Mouse (Mus musculus) heart, embryonic 15.5 days (tissue): ENCODE measurements around the gene Dstyk. TPM values are rescaled to one million over a fixed set of nuclear protein-coding genes. Genes with fewer than 3 reads are reported as not detected.

ENCODE experiments used
- ATAC-seq: fragments of 200-750 bp; cut with Nextera tagmentation; replicated peaks from 2 replicates; pipeline ENCODE4 v1.8.0; 2017; ENCODE audit warnings: low read depth, moderate TSS enrichment; ENCODE audit not compliant: insufficient number of reproducible peaks, insufficient read depth, low FRiP score
- H3K27ac ChIP-seq: fragments of 300-500 bp; sonication (generic); 2 replicates; pipeline ENCODE4 v1.5.1; 2015; ENCODE audit warnings: mild to moderate bottlenecking, inconsistent platforms
- H3K27me3 ChIP-seq: fragments of 300-500 bp; sonication (generic); 2 replicates; pipeline ENCODE4 v1.6.1; 2015; ENCODE audit warnings: inconsistent platforms
- H3K36me3 ChIP-seq: fragments of 300-500 bp; sonication (generic); 2 replicates; pipeline ENCODE4 v1.6.1; 2015; ENCODE audit warnings: mild to moderate bottlenecking, inconsistent platforms
- H3K4me1 ChIP-seq: fragments of 300-500 bp; sonication (generic); replicated peaks from 2 replicates; pipeline ENCODE4 v1.6.1; 2015; ENCODE audit warnings: inconsistent platforms
- H3K4me2 ChIP-seq: fragments of 300-500 bp; sonication (generic); 2 replicates; pipeline ENCODE4 v1.6.1; 2015; ENCODE audit warnings: inconsistent platforms, mild to moderate bottlenecking, moderate library complexity
- H3K4me3 ChIP-seq: fragments of 300-500 bp; sonication (generic); 2 replicates; pipeline ENCODE4 v1.5.1; 2015; ENCODE audit warnings: mild to moderate bottlenecking, inconsistent platforms
- H3K9ac ChIP-seq: fragments of 300-500 bp; sonication (generic); 2 replicates; pipeline ENCODE4 v1.6.1; 2015; ENCODE audit warnings: mild to moderate bottlenecking, inconsistent platforms
- H3K9me3 ChIP-seq: fragments of 300-500 bp; sonication (generic); replicated peaks from 2 replicates; pipeline ENCODE4 v1.6.1; 2016; ENCODE audit warnings: inconsistent platforms
- WGBS: fragments of 180-500 bp; shearing (Covaris S2); methylation state at CpG from one replicate; pipeline ENCODE4 v1.1.7; 2015; ENCODE audit warnings: mixed read lengths; 5-methylcytosine and 5-hydroxymethylcytosine counted together
- polyA plus RNA-seq: library from polyadenylated mRNA; unstranded; fragments of >200 nt; fragmentation: Nextera tagmentation; extraction: Ambion mirVana; gene quantifications from 2 replicates; pipeline ENCODE4 v1.2.1, GENCODE M21; 2015

Gene Dstyk
- polyA plus RNA-seq, 1 experiment from 2014 or later = 9.2 TPM

DNA sequence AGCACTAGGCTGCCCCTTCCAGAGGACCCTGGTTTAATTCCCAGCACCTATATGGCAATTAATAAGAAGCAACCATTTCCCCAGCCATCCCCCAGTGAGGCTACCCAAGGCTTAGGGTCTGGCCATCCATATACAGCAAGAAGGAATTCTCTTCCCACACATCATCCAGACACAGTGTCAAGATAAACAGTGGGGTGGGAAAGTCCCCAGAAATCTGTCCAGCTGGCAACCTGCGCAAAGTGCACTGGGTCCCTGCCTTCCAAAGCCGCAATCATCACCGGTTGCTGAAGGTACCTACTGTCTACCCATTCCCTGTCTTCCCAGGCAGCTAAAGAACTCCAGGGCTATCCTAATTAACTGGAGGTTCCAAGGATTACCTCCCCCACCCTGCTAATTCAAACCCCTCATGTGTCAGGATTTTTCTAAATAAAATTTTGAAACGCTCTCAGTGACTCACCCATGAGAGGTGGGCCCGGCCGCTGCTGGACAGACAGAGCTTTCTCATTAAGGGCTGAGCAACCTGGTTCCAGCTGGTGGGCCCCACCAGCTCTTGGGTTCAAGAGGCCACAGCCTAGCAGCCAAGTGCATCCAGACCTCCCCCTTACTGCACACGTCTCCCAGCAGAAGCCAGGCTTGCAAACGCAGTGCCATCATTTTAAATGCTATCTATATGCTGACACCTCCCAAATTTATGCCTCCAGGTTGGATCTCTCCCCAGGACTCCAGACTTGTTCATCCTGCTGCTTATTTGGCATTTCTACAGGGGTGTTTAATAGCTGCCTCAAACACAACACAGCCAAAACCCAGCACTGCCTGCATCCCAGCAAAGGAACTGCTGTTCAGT is 40.9 kb upstream of the Dstyk start:
- Histone ChIP-seq H3K36me3 (peaks cover 9% of the 10 kb centered on the region; the same call in 1 of the 2 replicates), H3K27me3 (no peaks in the 10 kb centered on the region), H3K4me2 (no peak overlapping the region), H3K4me3 (no peak overlapping the region), H3K9me3 (no peaks in the 10 kb centered on the region), H3K9ac (no peak overlapping the region), H3K27ac (peak overlapping the region; percentile 24; the same call in 1 of the 2 replicates), H3K4me1 (peaks cover 61% of the 10 kb centered on the region)
- WGBS = 63% methylated on average over 8 of the region's 8 CpGs
- ATAC-seq = no peak

DNA sequence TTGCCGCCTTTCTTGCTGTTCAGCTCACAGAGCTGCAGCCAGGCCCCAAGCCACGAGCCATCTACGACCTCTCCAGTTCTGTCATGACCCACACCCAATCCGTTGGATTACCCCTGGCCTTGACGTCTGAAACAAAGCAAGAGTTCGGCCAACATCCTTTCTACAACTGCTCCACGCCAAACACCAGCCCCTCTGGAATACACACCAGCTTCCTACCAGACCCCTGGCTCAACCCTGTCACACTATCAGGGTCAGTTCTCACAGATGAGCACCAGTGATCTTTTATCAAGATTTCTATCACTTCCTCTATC is 40.3 kb upstream of the Dstyk start:
- no peak for ATAC-seq
- Histone ChIP-seq H3K4me1 (peaks cover 55% of the 10 kb centered on the region), H3K9me3 (no peaks in the 10 kb centered on the region), H3K27ac (peak overlapping the region; percentile 24; the same call in 1 of the 2 replicates), H3K36me3 (peaks cover 9% of the 10 kb centered on the region; the same call in 1 of the 2 replicates), H3K4me3 (no peak overlapping the region), H3K9ac (no peak overlapping the region), H3K4me2 (no peak overlapping the region), H3K27me3 (no peaks in the 10 kb centered on the region)
- 45% methylated on average over 7 of the region's 7 CpGs for WGBS

DNA sequence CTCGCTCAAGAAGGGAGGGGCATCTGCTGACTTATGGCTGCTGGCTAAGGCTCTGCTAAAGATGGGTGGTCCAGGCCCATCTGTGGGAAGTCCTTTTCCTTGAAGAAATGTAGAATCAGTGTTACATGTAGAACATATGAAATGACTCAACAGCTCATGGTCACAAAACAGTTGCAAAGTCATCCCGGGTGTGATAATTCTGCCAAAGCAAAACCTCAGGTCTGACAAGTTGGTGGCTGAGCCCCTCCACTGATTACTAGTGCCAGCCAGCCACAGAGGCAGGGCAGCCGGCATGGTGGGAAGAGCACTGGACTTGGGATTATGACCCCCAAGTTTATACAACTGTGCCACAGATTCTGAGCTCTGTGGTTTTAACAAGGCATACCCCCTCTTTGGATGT is 39.5 kb upstream of the Dstyk start:
- no peaks in the 10 kb centered on the region for H3K27me3 ChIP-seq
- no peak for ATAC-seq
- H3K4me3 ChIP-seq = no peak overlapping the region
- H3K9me3 ChIP-seq = no peaks in the 10 kb centered on the region
- peaks cover 48% of the 10 kb centered on the region for H3K4me1 ChIP-seq
- peaks cover 9% of the 10 kb centered on the region; the same call in 1 of the 2 replicates for H3K36me3 ChIP-seq
- no peak overlapping the region for H3K27ac ChIP-seq
- H3K4me2 ChIP-seq = no peak overlapping the region
- H3K9ac ChIP-seq = no peak overlapping the region
- 70% methylated on average over 3 of the region's 3 CpGs for WGBS

DNA sequence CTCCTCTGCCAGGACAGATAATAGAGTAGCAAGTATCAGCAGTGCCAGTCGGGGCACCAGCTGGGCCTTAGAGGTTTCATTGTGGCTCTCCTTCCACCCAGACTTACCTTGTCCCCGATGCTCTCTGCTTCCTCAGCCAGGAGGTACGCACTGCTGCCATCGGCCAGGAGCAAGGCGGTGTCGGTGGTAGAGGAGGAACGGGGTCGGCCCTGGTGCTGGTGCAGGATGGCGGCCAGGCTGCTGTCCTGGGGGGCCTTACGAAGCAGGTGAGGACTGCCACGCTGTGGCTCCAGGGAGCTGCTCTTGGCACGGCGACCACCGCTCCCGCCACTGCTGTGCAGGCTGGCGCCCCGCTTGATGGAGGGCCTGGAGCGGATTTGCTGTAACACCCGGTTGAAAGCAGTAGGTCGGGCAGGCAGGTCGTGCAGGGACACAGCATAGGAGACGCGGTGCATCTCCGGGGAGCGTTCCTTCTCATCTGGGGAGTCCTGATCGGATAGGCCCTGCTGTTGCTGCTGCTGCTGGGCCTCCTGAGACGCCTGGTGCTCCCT is 36.7 kb upstream of the Dstyk start:
- H3K9ac ChIP-seq = no peak overlapping the region
- ATAC-seq = no peak
- peaks cover 36% of the 10 kb centered on the region for H3K4me1 ChIP-seq
- H3K4me2 ChIP-seq = no peak overlapping the region
- H3K27ac ChIP-seq = no peak overlapping the region
- peaks cover 9% of the 10 kb centered on the region; the same call in 1 of the 2 replicates for H3K36me3 ChIP-seq
- 83% methylated on average over 27 of the region's 27 CpGs for WGBS
- H3K4me3 ChIP-seq = no peak overlapping the region
- no peaks in the 10 kb centered on the region for H3K27me3 ChIP-seq
- no peaks in the 10 kb centered on the region for H3K9me3 ChIP-seq

DNA sequence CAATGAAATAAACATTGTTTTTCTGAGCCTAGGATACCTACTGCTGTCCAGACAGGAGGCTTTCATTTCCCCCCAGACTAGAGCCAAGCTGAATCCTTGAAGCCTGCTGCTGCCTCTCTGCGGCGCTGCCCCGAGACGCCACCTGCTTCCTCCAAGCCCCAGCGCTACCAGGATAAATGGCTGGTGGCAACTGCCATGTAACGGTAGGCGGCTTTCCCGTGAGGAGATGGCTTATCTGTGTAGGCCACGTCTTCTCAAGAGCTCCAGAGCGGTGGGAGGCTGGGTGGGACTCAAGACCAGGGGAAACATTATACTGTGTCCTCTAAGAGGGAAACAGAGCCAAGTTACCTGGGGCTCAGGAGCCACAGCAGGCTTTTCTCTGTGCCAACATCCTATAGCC is 35.4 kb upstream of the Dstyk start:
- H3K27ac ChIP-seq = no peak overlapping the region
- H3K9ac ChIP-seq = no peak overlapping the region
- H3K27me3 ChIP-seq = no peaks in the 10 kb centered on the region
- 61% methylated on average over 10 of the region's 10 CpGs for WGBS
- peaks cover 28% of the 10 kb centered on the region for H3K4me1 ChIP-seq
- H3K4me2 ChIP-seq = no peak overlapping the region
- no peak for ATAC-seq
- no peak overlapping the region for H3K4me3 ChIP-seq
- no peaks in the 10 kb centered on the region for H3K9me3 ChIP-seq
- H3K36me3 ChIP-seq = peaks cover 9% of the 10 kb centered on the region; the same call in 1 of the 2 replicates

DNA sequence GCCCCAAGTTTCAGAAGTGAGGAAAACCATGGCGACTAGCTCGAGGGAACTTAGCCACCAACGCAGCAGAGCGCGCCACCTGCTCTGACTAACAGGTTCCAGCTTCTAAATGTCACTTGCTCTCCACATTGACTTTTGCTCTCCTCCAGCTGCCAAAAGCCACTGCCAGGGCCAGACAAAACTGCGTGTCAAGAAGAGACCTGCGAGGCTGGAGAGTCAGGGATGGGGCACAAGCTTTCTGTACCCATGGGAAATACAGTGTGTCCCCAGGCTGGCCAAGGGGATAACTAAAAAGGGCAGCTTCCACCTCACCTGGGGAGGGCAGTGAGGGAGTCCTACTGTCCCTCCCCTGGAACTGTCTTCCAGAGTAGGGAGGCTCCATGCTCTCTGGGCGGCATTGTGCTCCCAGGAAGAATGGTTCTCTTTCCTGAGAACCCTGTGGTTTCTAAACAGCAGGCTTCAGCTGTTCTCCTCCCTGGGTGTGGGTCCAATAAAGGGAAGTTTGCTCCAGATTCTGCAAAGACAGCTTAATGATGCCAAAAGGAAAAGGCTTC is 33.3 kb upstream of the Dstyk start:
- no peak overlapping the region for H3K9ac ChIP-seq
- no peak overlapping the region for H3K27ac ChIP-seq
- no peaks in the 10 kb centered on the region for H3K9me3 ChIP-seq
- H3K36me3 ChIP-seq = peaks cover 9% of the 10 kb centered on the region; the same call in 1 of the 2 replicates
- ATAC-seq = no peak
- peaks cover 35% of the 10 kb centered on the region for H3K4me1 ChIP-seq
- H3K27me3 ChIP-seq = no peaks in the 10 kb centered on the region
- H3K4me3 ChIP-seq = no peak overlapping the region
- H3K4me2 ChIP-seq = no peak overlapping the region
- WGBS = 93% methylated on average over 8 of the region's 8 CpGs

DNA sequence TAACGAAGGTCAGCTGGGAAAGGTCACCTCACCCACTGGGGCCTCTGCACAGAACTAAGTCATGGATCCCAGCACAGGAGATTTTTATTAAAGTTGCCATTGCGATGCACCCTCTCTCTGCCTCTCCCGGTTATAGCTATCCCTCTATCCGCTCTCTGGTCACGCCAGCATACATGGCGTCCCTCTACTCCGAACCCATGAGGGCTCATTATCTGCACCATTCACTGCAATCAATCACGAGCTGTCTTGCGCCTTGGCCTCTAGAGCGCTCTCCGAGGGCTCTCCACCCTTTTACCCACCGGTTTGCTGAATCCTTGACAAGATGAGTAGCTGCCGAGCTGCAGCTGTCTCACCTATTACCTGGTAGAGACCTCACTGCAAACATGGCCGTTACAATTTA is 32.1 kb upstream of the Dstyk start:
- H3K4me3 ChIP-seq = no peak overlapping the region

DNA sequence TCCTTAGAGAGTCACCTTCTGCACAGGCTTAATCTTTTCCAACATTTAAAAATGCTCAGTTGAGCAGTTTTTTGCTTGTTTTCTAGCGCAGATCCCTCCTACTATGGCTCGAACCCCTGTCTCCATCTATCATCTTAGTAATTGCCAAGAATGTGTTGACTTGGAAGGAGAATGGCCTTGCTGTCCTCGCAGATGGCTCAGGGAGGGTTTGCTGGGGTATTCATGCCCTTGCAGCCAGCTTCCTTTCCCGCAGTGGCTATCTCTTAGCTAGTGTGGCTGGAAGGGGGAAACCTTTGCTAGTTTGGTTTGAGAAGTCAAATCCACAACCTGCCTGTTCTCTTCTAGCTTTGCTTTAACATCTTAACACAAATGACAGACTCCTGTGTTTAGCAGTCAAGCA is 31.6 kb upstream of the Dstyk start:
- Histone ChIP-seq H3K27ac (no peak overlapping the region), H3K4me3 (no peak overlapping the region), H3K36me3 (peaks cover 2% of the 10 kb centered on the region; the same call in 1 of the 2 replicates), H3K27me3 (no peaks in the 10 kb centered on the region), H3K4me2 (no peak overlapping the region), H3K4me1 (peaks cover 50% of the 10 kb centered on the region), H3K9me3 (no peaks in the 10 kb centered on the region), H3K9ac (no peak overlapping the region)
- no peak for ATAC-seq
- 68% methylated on average over 4 of the region's 4 CpGs for WGBS

More for the DNA sequence above, 32.1 kb upstream of the Dstyk start:
- H3K27me3 ChIP-seq = no peaks in the 10 kb centered on the region
- no peak overlapping the region for H3K9ac ChIP-seq
- H3K27ac ChIP-seq = no peak overlapping the region
- peaks cover 46% of the 10 kb centered on the region for H3K4me1 ChIP-seq
- 64% methylated on average over 14 of the region's 14 CpGs for WGBS
- no peaks in the 10 kb centered on the region for H3K9me3 ChIP-seq
- no peak overlapping the region for H3K4me2 ChIP-seq
- ATAC-seq = no peak
- peaks cover 7% of the 10 kb centered on the region; the same call in 1 of the 2 replicates for H3K36me3 ChIP-seq

DNA sequence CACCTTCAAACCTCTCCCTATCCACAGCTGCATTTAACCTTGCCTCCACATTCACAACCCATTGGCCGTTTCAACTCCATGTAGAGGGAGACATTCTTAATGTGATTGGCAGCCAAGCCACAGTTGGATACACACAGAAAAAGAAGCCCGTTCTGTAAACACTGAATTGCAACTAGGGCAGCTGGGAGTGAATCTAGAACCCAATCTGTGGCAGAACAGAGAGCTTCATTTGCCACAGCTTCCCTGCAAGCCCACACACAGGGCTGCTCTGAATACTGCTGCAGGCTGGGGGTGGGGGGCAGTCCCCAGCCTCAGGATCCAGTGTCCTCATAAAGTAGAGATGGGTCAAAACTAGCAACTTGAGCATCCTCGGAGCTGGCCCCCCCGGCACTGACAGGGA is 31.1 kb upstream of the Dstyk start:
- no peak for ATAC-seq
- Histone ChIP-seq H3K4me2 (no peak overlapping the region), H3K36me3 (no peaks in the 10 kb centered on the region), H3K27ac (no peak overlapping the region), H3K27me3 (no peaks in the 10 kb centered on the region), H3K9ac (no peak overlapping the region), H3K9me3 (no peaks in the 10 kb centered on the region), H3K4me3 (no peak overlapping the region), H3K4me1 (peaks cover 53% of the 10 kb centered on the region)
- WGBS = 84% methylated on average over 4 of the region's 4 CpGs

DNA sequence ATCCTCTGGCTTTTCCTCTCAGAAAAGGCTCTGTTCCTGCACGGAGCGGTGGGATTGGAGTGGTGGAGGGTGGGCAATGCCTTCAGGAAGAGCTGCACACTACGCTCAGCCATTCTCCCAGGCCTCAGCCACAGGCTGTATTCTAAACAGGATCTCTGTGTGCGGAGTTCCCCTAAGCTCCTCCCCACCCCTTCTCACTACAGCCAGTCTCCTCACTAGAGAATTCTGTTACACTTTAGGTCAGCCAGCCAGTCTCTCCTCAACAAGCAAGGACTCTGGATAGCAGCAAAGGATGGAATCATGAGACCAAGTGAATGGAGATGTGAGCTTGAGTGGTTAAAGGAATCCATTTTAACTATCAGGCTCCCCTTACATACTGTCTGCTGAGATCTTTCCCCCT is 29.4 kb upstream of the Dstyk start:
- Histone ChIP-seq H3K9ac (no peak overlapping the region), H3K27ac (peak overlapping the region; percentile 54), H3K9me3 (no peaks in the 10 kb centered on the region), H3K4me2 (peak overlapping the region; percentile 87), H3K36me3 (no peaks in the 10 kb centered on the region), H3K4me1 (peaks cover 57% of the 10 kb centered on the region), H3K27me3 (no peaks in the 10 kb centered on the region), H3K4me3 (no peak overlapping the region)
- 16% methylated on average over 4 of the region's 4 CpGs for WGBS
- peak; percentile 18; the same call in 1 of the 2 replicates for ATAC-seq

DNA sequence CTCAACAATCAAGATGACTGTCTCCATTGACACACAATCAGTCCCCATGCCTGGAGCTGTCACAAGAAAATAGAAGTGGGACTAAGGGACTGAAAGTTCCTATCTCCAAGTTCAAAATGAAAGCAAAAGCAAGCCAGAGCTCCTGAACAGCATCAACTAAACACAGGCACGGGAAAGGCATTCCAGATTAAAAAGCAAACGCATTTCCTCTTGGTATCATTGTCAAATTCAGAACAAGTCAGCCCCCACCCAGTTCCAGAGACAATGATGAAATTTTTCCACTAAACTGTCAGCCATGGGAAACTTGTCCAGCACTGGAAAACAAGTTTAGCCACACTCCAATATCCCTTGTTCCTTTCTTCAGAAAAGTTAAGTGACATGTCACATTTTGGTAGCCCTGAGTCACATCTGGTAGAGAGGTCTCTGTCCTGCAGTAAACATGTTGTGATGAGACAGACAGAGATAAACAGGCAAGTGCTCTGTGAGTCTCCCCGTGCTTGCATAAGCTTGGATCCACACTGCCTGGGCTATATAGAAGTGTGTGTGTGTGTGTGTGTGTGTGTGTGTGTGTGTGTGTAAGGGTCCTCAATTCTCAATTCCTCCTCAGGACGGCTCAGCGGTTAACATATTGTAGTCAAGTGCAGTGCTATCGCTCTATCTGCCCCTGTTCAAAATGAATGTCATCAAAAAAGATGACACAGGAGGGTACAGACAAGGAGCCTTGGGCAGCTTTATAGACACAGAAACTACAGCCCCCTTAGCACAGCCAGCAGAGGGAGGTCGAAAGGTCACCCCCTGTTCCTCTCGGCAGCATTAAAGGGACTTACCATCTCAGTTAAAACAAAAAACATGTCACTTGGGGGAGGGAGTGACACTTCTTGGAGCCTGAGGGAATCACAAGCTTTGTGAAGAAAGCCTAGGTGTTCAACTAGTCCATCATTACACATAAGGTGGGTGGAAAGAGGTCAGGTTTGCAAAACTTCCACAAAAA is 28.2 kb upstream of the Dstyk start:
- peak overlapping the region; percentile 87 for H3K4me2 ChIP-seq
- H3K4me1 ChIP-seq = peaks cover 56% of the 10 kb centered on the region
- no peaks in the 10 kb centered on the region for H3K36me3 ChIP-seq
- peak overlapping the region; percentile 70 for H3K4me3 ChIP-seq
- no peak for ATAC-seq
- H3K9me3 ChIP-seq = no peaks in the 10 kb centered on the region
- peak overlapping the region; percentile 62 for H3K27ac ChIP-seq
- no peak overlapping the region for H3K9ac ChIP-seq
- WGBS = 50% methylated on average over 8 of the region's 8 CpGs
- H3K27me3 ChIP-seq = no peaks in the 10 kb centered on the region
